Mouse (Mus musculus) thymus, postnatal 36 days (tissue): ENCODE data around the gene Cd68.

Source experiments
- DNase-seq, 2 experiments: peaks; one replicate each; pipeline ENCODE4 v3.0.0; 2022; ENCODE audit warnings: mixed read lengths in 2 of 2

The Cd68 gene

GRCm38 (mm10) chr11:69693421-69693965, 27.5 kb upstream of the Cd68 start:
- DNase-seq: no peak

- DNase-seq: no peak
Observed at GRCm38 (mm10) chr11:69692863-69693262, 26.9 kb upstream of the Cd68 start.

GRCm38 (mm10) chr11:69692196-69692811, 26.4 kb upstream of the Cd68 start:
- DNase-seq: no peak

GRCm38 (mm10) chr11:69689891-69690290, 23.9 kb upstream of the Cd68 start:
- DNase-seq: no peak

- no peak for DNase-seq
Observed at GRCm38 (mm10) chr11:69687061-69687460, 21.1 kb upstream of the Cd68 start.

- no peak for DNase-seq
Observed at GRCm38 (mm10) chr11:69686377-69686776, 20.4 kb upstream of the Cd68 start.

- no peak for DNase-seq
Observed at GRCm38 (mm10) chr11:69685526-69686148, 19.7 kb upstream of the Cd68 start, which contains the start of gene Tnfsf13. TSS of gene Tnfsf13 (minus strand) at chr11:69685784.

- no peak for DNase-seq
Observed at GRCm38 (mm10) chr11:69684936-69685335, 19.0 kb upstream of the Cd68 start.

GRCm38 (mm10) chr11:69684128-69684745, 18.3 kb upstream of the Cd68 start:
- no peak for DNase-seq

- no peak for DNase-seq
Observed at GRCm38 (mm10) chr11:69683576-69683975, 17.6 kb upstream of the Cd68 start.

GRCm38 (mm10) chr11:69682840-69683533, 17.0 kb upstream of the Cd68 start:
- peak; percentile 78 to 82 for DNase-seq

GRCm38 (mm10) chr11:69682209-69682839, 16.4 kb upstream of the Cd68 start:
- no peak for DNase-seq

GRCm38 (mm10) chr11:69681314-69682208, 15.6 kb upstream of the Cd68 start, which contains the start of gene Senp3:
TSS of gene Senp3 (minus strand) at chr11:69682084.
- peak; percentile 95 to 98 for DNase-seq

- no peak for DNase-seq
Observed at GRCm38 (mm10) chr11:69680136-69680855, 14.3 kb upstream of the Cd68 start.

GRCm38 (mm10) chr11:69679144-69679543, 13.2 kb upstream of the Cd68 start:
- no peak for DNase-seq

GRCm38 (mm10) chr11:69672211-69672706, 6.3 kb upstream of the Cd68 start, which contains the start of gene Eif4a1:
TSS of gene Eif4a1 (minus strand) at chr11:69672423.
- DNase-seq: peak; percentile 99 to 100

- DNase-seq: no peak
Observed at GRCm38 (mm10) chr11:69671726-69672124, 5.8 kb upstream of the Cd68 start.

- peak; percentile 95 to 96 for DNase-seq
Observed at GRCm38 (mm10) chr11:69670786-69671725, 5.1 kb upstream of the Cd68 start.

GRCm38 (mm10) chr11:69666665-69667005, 682 bp upstream of the Cd68 start:
- DNase-seq: no peak
